Mouse (Mus musculus): ENCODE measurements around the gene 1700011L22Rik. TPM values are rescaled to one million over a fixed set of nuclear protein-coding genes. Genes with fewer than 3 reads are reported as not detected.
A peak's percentile ranks its signal among the peaks of the same experiment; 100 is the strongest.

1700011L22Rik gene
- polyA plus RNA-seq, 1 experiment from 2014 or later = not detected

DNA sequence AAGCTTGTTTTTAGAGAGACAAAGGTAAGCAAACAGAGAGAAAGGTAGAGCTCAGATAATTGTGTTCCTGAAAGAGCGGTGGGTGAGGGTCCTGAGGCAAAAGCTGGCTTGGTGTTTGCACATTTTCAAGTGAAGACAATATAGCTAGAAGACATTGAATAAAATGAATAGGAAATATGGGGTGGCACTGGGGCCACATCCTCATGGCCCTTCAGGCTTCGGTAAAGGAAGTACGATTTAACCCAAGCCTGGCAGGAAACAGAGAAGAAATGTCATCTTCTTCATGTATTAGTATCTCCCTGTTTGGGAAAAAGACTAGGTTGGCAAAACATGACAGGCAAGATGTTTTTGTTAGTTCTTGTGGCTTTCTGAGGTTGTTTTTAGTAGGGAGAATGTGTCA, 22.3 kb downstream of the 1700011L22Rik start:
- Histone ChIP-seq H3K9ac (ENCODE audit: low read length) (no peak overlapping the region), H3K4me1 (replicated peaks; ENCODE audit: control insufficient read depth, insufficient read depth, low read length) (0 out of 2 replicates have a peak, but pooled peaks cover 2% of the 10 kb centered on the region), H3K27ac (ENCODE audit: low read depth, low read length) (no peak overlapping the region), H3K4me3 (ENCODE audit: low read depth, low read length) (no peak overlapping the region), H3K36me3 (ENCODE audit: control insufficient read depth, insufficient read depth, low read length) (no peaks in the 10 kb centered on the region), H3K9me3 (ENCODE audit: control insufficient read depth, low read length) (no peaks in the 10 kb centered on the region; the same call in 1 of the 2 replicates), H3K27me3 (ENCODE audit: control insufficient read depth, insufficient read depth, low read length) (no peaks in the 10 kb centered on the region), H3K4me2 (ENCODE audit: low read depth, low read length, severe bottlenecking) (no peak overlapping the region)
- DNase-seq (ENCODE audit: low spot score) (no peak), ATAC-seq (replicated peaks; ENCODE audit: low FRiP score) (no peak)
- WGBS = 99% methylated on average over 3 of the region's 3 CpGs

DNA sequence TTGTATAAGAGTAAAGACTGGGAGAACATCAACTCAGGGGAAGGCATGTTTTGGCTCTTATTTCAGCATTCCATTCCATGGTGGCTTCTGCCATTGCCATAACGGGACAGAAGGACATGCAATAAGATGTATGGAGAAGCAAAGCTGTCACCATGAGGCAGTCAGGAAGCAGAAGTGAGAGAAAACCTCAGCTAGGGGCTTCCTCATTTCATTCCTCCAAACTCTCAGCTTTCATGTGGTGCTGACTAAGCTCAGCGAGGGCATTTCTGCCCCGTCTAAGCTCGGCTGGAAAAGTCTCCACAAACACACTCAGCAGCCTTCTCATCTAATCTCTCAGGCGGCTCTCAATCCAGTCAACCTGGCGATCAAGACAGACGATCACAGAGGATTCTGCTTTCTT, 22.8 kb downstream of the 1700011L22Rik start:
- 86% methylated on average over 7 of the region's 7 CpGs for WGBS
- ATAC-seq (replicated peaks; ENCODE audit: low FRiP score) (no peak), DNase-seq (ENCODE audit: low spot score) (no peak)
- H3K9ac ChIP-seq (ENCODE audit: low read length) = no peak overlapping the region
- H3K4me1 ChIP-seq (replicated peaks; ENCODE audit: control insufficient read depth, insufficient read depth, low read length) = 0 out of 2 replicates have a peak, but pooled peaks cover 2% of the 10 kb centered on the region
- no peak overlapping the region for H3K27ac ChIP-seq (ENCODE audit: low read depth, low read length)
- no peak overlapping the region for H3K4me3 ChIP-seq (ENCODE audit: low read depth, low read length)
- no peaks in the 10 kb centered on the region for H3K27me3 ChIP-seq (ENCODE audit: control insufficient read depth, insufficient read depth, low read length)
- H3K36me3 ChIP-seq (ENCODE audit: control insufficient read depth, insufficient read depth, low read length) = no peaks in the 10 kb centered on the region
- no peaks in the 10 kb centered on the region; the same call in 1 of the 2 replicates for H3K9me3 ChIP-seq (ENCODE audit: control insufficient read depth, low read length)
- no peak overlapping the region for H3K4me2 ChIP-seq (ENCODE audit: low read depth, low read length, severe bottlenecking)

DNA sequence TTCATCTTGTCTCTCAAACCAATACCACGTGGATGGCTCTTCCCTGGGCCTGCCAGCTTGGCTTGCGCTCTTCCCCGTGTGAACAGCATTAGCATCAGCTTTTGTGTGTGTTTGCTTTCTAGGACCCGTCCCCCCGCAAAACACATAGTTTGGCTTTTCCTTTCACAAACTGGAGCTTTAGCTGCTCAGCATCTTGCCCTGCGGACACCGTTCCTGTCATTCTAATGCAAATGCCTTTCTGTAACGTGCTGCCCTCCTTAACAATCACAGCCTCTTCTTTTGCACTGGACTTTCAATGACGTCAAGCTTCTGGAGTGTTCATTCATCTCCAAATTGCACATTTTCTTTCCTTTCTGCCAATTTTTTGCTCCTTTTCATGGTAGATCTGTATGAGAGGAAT, 24.0 kb downstream of the 1700011L22Rik start:
- DNase-seq (ENCODE audit: low spot score) = peak; percentile 46
- Histone ChIP-seq H3K36me3 (ENCODE audit: control insufficient read depth, insufficient read depth, low read length) (no peaks in the 10 kb centered on the region), H3K9me3 (ENCODE audit: control insufficient read depth, low read length) (no peaks in the 10 kb centered on the region; the same call in 1 of the 2 replicates), H3K27me3 (ENCODE audit: control insufficient read depth, insufficient read depth, low read length) (no peaks in the 10 kb centered on the region), H3K4me3 (ENCODE audit: low read depth, low read length) (no peak overlapping the region), H3K4me1 (replicated peaks; ENCODE audit: control insufficient read depth, insufficient read depth, low read length) (0 out of 2 replicates have a peak, but pooled peaks cover 2% of the 10 kb centered on the region), H3K27ac (ENCODE audit: low read depth, low read length) (no peak overlapping the region), H3K4me2 (ENCODE audit: low read depth, low read length, severe bottlenecking) (no peak overlapping the region), H3K9ac (ENCODE audit: low read length) (no peak overlapping the region)
- 0 out of 2 replicates have a peak, but pooled peaks have one; percentile 39 for ATAC-seq (replicated peaks; ENCODE audit: low FRiP score)
- 37% methylated on average over 9 of the region's 9 CpGs for WGBS

DNA sequence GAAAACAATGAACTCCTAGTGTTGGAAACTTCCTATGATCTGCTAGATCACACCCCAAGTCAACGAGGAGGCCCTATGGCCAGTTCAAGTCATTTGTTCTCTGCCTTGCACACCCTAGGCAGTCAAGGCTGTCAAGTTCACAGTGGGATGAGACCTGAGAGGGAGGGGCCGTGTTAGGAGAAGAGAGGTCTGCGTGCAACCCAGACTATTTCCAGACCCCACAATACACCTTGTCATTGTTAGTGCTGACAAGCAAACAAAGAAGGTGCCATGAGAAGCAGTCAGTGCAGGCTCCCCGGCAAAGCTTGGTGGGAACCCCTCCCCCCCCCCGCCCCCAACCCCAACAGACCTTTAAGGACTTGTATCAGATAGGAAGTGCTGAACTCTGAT, 25.6 kb downstream of the 1700011L22Rik start:
- whole genome bisulfite sequencing = 78% methylated on average over 5 of the region's 5 CpGs
- no peak overlapping the region for H3K27ac ChIP-seq (ENCODE audit: low read depth, low read length)

DNA sequence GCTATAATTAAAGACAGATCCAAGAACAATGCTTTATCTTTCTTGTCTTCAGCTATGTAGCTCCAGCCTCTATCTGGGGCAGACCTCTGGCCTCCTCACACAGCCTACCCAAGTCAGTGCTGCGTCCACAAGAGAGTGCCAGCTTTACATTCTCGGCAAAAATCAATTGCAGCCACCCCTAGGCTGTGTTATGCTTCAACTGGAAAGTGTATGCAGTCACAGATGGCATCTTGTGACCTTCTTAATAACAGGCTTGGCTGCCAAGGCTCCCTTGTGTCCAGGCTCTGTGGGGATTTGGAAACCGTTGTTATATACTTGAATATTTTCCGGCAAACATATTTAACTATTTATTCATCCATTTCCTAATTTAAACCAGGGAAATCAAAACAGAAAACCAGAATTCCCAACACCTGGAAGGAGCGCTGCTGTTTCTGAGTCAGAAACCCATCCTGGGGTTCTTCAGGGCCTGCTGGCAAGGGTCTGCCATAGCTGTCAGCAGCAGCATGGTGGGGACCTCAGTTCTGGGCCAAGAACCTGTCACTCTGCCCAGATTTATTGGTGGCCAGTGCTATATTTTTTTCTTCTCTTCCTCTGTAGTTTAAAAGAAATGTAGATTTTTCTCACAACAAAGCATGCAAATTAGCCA, 26.1 kb downstream of the 1700011L22Rik start:
- ATAC-seq (replicated peaks; ENCODE audit: low FRiP score) (no peak), DNase-seq (ENCODE audit: low spot score) (no peak)
- H3K36me3 ChIP-seq (ENCODE audit: control insufficient read depth, insufficient read depth, low read length) = no peaks in the 10 kb centered on the region
- H3K4me2 ChIP-seq (ENCODE audit: low read depth, low read length, severe bottlenecking) = no peak overlapping the region
- no peak overlapping the region for H3K9ac ChIP-seq (ENCODE audit: low read length)
- WGBS = 76% methylated on average over 5 of the region's 5 CpGs
- H3K4me3 ChIP-seq (ENCODE audit: low read depth, low read length) = no peak overlapping the region
- H3K9me3 ChIP-seq (ENCODE audit: control insufficient read depth, low read length) = no peaks in the 10 kb centered on the region; the same call in 1 of the 2 replicates
- H3K4me1 ChIP-seq (replicated peaks; ENCODE audit: control insufficient read depth, insufficient read depth, low read length) = 0 out of 2 replicates have a peak, but pooled peaks cover 2% of the 10 kb centered on the region
- no peaks in the 10 kb centered on the region for H3K27me3 ChIP-seq (ENCODE audit: control insufficient read depth, insufficient read depth, low read length)
- H3K27ac ChIP-seq (ENCODE audit: low read depth, low read length) = no peak overlapping the region

More for the DNA sequence above, 25.6 kb downstream of the 1700011L22Rik start:
- Histone ChIP-seq H3K4me2 (ENCODE audit: low read depth, low read length, severe bottlenecking) (no peak overlapping the region), H3K4me3 (ENCODE audit: low read depth, low read length) (no peak overlapping the region), H3K27me3 (ENCODE audit: control insufficient read depth, insufficient read depth, low read length) (no peaks in the 10 kb centered on the region), H3K4me1 (replicated peaks; ENCODE audit: control insufficient read depth, insufficient read depth, low read length) (0 out of 2 replicates have a peak, but pooled peaks cover 2% of the 10 kb centered on the region), H3K9ac (ENCODE audit: low read length) (no peak overlapping the region), H3K36me3 (ENCODE audit: control insufficient read depth, insufficient read depth, low read length) (no peaks in the 10 kb centered on the region), H3K9me3 (ENCODE audit: control insufficient read depth, low read length) (no peaks in the 10 kb centered on the region; the same call in 1 of the 2 replicates)
- DNase-seq (ENCODE audit: low spot score) (no peak), ATAC-seq (replicated peaks; ENCODE audit: low FRiP score) (no peak)

DNA sequence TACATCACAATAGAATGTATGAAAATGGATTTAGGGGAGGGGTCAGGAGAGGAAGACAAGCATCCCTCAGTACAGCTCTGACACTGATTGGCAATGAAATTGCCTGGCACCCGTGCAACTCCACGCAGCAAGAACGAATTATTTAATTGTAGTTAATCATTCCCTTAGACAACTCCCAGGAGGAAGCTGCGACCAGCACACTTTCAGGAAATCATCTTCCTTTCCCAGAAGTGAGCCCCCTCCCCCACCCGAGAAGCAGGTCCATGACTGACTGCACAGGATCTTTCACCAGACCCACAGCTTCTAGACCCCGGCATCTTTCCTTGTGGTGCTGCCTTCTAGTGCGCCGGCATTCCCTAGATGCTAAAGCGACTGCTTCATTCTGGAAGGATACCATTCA, 36.7 kb downstream of the 1700011L22Rik start:
- peak; percentile 33 for DNase-seq (ENCODE audit: low spot score)
- WGBS = 81% methylated on average over 9 of the region's 9 CpGs
- no peak overlapping the region for H3K27ac ChIP-seq (ENCODE audit: low read depth, low read length)
- H3K4me3 ChIP-seq (ENCODE audit: low read depth, low read length) = no peak overlapping the region
- H3K36me3 ChIP-seq (ENCODE audit: control insufficient read depth, insufficient read depth, low read length) = no peaks in the 10 kb centered on the region
- H3K27me3 ChIP-seq (ENCODE audit: control insufficient read depth, insufficient read depth, low read length) = no peaks in the 10 kb centered on the region
- peaks cover 13% of the 10 kb centered on the region for H3K4me1 ChIP-seq (replicated peaks; ENCODE audit: control insufficient read depth, insufficient read depth, low read length)
- H3K9ac ChIP-seq (ENCODE audit: low read length) = no peak overlapping the region
- H3K9me3 ChIP-seq (ENCODE audit: control insufficient read depth, low read length) = no peaks in the 10 kb centered on the region
- no peak overlapping the region for H3K4me2 ChIP-seq (ENCODE audit: low read depth, low read length, severe bottlenecking)
- no peak for ATAC-seq (replicated peaks; ENCODE audit: low FRiP score)

DNA sequence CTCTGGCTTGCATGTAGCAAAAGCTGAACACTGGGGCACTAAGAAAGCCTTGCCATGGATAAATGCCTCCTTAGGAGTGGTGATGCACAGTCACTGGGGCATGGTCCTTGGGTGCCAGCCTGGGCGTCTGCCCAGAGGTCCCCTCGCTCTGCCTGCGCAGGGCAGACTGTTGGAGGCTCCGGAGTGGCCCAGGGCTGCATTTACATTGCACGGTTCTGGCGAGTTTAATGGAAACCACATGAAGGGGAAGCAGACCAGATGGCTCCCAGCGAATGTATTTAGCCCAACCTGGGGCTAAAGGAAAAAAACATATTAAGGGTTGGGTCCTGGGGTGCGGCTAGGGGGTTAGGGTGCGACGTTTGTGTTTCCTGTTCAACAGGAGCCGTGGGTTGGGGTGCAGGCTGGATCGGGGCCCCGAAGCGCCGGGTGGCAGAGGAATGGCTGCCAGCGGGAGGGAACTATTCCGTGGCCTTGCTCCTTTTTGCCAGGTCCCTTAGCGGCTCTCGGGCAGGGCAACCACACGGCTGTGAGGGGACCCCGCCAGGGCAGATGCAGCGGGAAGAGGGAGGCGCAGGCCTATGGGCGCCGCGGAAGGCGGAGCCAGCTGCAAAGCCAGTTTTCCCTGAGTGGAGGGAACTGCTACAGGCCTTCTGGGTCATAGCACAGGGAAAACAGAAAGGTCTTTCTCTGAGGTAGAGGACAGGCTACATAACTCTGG, 38.6 kb downstream of the 1700011L22Rik start:
- Histone ChIP-seq H3K9me3 (ENCODE audit: control insufficient read depth, low read length) (no peaks in the 10 kb centered on the region), H3K27me3 (ENCODE audit: control insufficient read depth, insufficient read depth, low read length) (no peaks in the 10 kb centered on the region), H3K4me2 (ENCODE audit: low read depth, low read length, severe bottlenecking) (peak overlapping the region; percentile 49), H3K36me3 (ENCODE audit: control insufficient read depth, insufficient read depth, low read length) (no peaks in the 10 kb centered on the region), H3K9ac (ENCODE audit: low read length) (peak overlapping the region; percentile 58), H3K4me3 (ENCODE audit: low read depth, low read length) (peak overlapping the region; percentile 25), H3K4me1 (replicated peaks; ENCODE audit: control insufficient read depth, insufficient read depth, low read length) (peaks cover 13% of the 10 kb centered on the region), H3K27ac (ENCODE audit: low read depth, low read length) (peak overlapping the region; percentile 44; the same call in 1 of the 2 replicates)
- ATAC-seq (replicated peaks; ENCODE audit: low FRiP score) (peak; percentile 82), DNase-seq (ENCODE audit: low spot score) (peak; percentile 70)
- 3% methylated on average over 27 of the region's 27 CpGs for WGBS

DNA sequence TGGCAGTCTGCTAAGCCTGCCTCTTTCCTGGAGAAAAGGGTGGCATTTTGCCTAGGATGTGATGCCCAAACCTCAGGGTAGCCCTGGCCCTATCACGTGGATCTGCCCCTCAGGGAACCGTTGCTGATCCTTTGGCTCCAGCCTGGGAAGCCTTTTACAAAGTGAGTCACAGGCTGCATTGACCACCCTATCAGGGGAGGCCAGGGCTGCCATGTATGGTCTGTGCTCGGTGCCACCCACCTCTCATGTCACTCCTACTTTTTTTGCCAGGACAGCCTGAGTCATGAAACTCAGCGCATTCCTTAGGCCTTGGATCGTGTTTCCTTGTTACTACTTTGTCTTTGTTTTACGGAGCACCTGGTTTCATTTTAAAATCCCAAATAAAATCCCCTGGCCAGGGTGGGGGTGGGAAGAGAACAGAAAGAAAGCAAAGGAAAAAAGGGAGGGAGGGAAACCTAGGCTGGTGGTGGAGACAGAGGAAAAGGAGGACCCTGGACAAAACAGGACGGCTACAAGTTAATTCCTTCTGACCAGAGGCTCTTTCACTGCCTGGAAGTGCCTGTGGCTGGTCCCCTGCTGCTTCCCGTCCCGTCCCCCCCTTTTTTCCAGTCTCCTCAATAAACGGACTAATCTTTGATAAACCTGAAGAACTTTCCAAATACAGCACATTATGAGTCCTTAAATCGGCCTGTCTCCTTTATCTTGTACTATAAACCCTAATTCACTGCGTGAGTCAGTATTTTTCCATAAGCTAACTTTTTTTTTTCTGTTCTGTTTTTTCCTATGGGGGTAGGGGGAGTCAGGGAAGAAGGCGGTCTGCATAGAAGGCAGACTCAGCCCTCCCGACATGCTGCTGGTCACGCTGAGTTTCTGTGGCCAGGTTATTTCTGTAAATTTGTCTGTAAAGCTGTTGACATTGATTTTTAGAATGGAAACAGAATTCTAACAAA, 39.4 kb downstream of the 1700011L22Rik start:
- Histone ChIP-seq H3K9ac (ENCODE audit: low read length) (peak overlapping the region; percentile 58), H3K27me3 (ENCODE audit: control insufficient read depth, insufficient read depth, low read length) (no peaks in the 10 kb centered on the region), H3K4me2 (ENCODE audit: low read depth, low read length, severe bottlenecking) (peak overlapping the region; percentile 49), H3K27ac (ENCODE audit: low read depth, low read length) (peak overlapping the region; percentile 44; the same call in 1 of the 2 replicates), H3K4me1 (replicated peaks; ENCODE audit: control insufficient read depth, insufficient read depth, low read length) (peaks cover 13% of the 10 kb centered on the region), H3K9me3 (ENCODE audit: control insufficient read depth, low read length) (no peaks in the 10 kb centered on the region), H3K36me3 (ENCODE audit: control insufficient read depth, insufficient read depth, low read length) (no peaks in the 10 kb centered on the region), H3K4me3 (ENCODE audit: low read depth, low read length) (no peak overlapping the region)
- WGBS = 7% methylated on average over 15 of the region's 15 CpGs
- DNase-seq (ENCODE audit: low spot score) (peak; percentile 71), ATAC-seq (replicated peaks; ENCODE audit: low FRiP score) (peak; percentile 65)

Data from forebrain, embryonic 11.5 days (tissue).